Mouse (Mus musculus): Measurements from ENCODE around the gene Atp6v0e2. TPM values are rescaled to one million over a fixed set of nuclear protein-coding genes. Genes with fewer than 3 reads are reported as not detected.

Gene Atp6v0e2
- total and polyA plus RNA-seq, 3 experiments: not detected

GRCm38 (mm10) chr6:48497521-48497920 is 39.9 kb upstream of the Atp6v0e2 start:
- no peak for DNase-seq (ENCODE audit: low read depth, low spot score)
- no peak overlapping the region for H3K27ac ChIP-seq (ENCODE audit: control insufficient read depth, low read depth, low read length)
- H3K36me3 ChIP-seq (ENCODE audit: control insufficient read depth in 1 of 2, insufficient read depth in 2 of 2, low read length in 2 of 2): no peaks in the 10 kb centered on the region
- no peaks in the 10 kb centered on the region for H3K9me3 ChIP-seq (replicated peaks; ENCODE audit: insufficient read depth, low read length)
- H3K79me2 ChIP-seq (ENCODE audit: control insufficient read depth, insufficient read depth, low read length, poor library complexity): no peaks in the 10 kb centered on the region
- no peak overlapping the region for H3K4me3 ChIP-seq (ENCODE audit: control insufficient read depth in 1 of 2, insufficient read depth in 1 of 2, low read depth in 2 of 2, low read length in 2 of 2)
- TF ChIP-seq ETS1 (IDR thresholded peaks at IDR 0.05; ENCODE audit: low read depth, low read length) (no peak), NELFE (IDR thresholded peaks at IDR 0.05; ENCODE audit: low read depth, low read length) (no peak), TBP (IDR thresholded peaks at IDR 0.05; ENCODE audit: low read depth, low read length) (no peak), CHD2 (IDR thresholded peaks at IDR 0.05; ENCODE audit: low read length) (no peak), MAX (IDR thresholded peaks at IDR 0.05; ENCODE audit: low read length) (no peak), GATA1 (IDR thresholded peaks at IDR 0.05; ENCODE audit: low read depth, low read length) (no peak)
- no peaks in the 10 kb centered on the region for H3K4me1 ChIP-seq (ENCODE audit: control insufficient read depth in 1 of 2, insufficient read depth in 2 of 2, low read length in 2 of 2)
- H3K27me3 ChIP-seq (ENCODE audit: control insufficient read depth in 1 of 2, insufficient read depth in 2 of 2, low read length in 2 of 2): no peaks in the 10 kb centered on the region
- no peak overlapping the region for H3K9ac ChIP-seq (ENCODE audit: control insufficient read depth, low read depth, low read length, poor library complexity, severe bottlenecking)

- Histone ChIP-seq H3K27ac (ENCODE audit: control insufficient read depth, low read depth, low read length) (no peak overlapping the region), H3K4me1 (ENCODE audit: control insufficient read depth in 1 of 2, insufficient read depth in 2 of 2, low read length in 2 of 2) (no peaks in the 10 kb centered on the region), H3K9ac (ENCODE audit: control insufficient read depth, low read depth, low read length, poor library complexity, severe bottlenecking) (no peak overlapping the region), H3K79me2 (ENCODE audit: control insufficient read depth, insufficient read depth, low read length, poor library complexity) (no peaks in the 10 kb centered on the region), H3K27me3 (ENCODE audit: control insufficient read depth in 1 of 2, insufficient read depth in 2 of 2, low read length in 2 of 2) (no peaks in the 10 kb centered on the region), H3K4me3 (ENCODE audit: control insufficient read depth in 1 of 2, insufficient read depth in 1 of 2, low read depth in 2 of 2, low read length in 2 of 2) (no peak overlapping the region), H3K36me3 (ENCODE audit: control insufficient read depth in 1 of 2, insufficient read depth in 2 of 2, low read length in 2 of 2) (no peaks in the 10 kb centered on the region), H3K9me3 (replicated peaks; ENCODE audit: insufficient read depth, low read length) (no peaks in the 10 kb centered on the region)
- TF ChIP-seq CHD2 (IDR thresholded peaks at IDR 0.05; ENCODE audit: low read length): no peak
- no peak for DNase-seq (ENCODE audit: low read depth, low spot score)
These were observed 33.6 kb upstream of the Atp6v0e2 start for GRCm38 (mm10) chr6:48503847-48504240.

GRCm38 (mm10) chr6:48504241-48504854 is 33.1 kb upstream of the Atp6v0e2 start:
- Histone ChIP-seq H3K27ac (ENCODE audit: control insufficient read depth, low read depth, low read length) (no peak overlapping the region), H3K4me1 (ENCODE audit: control insufficient read depth in 1 of 2, insufficient read depth in 2 of 2, low read length in 2 of 2) (no peaks in the 10 kb centered on the region), H3K4me3 (ENCODE audit: control insufficient read depth in 1 of 2, insufficient read depth in 1 of 2, low read depth in 2 of 2, low read length in 2 of 2) (no peak overlapping the region), H3K9ac (ENCODE audit: control insufficient read depth, low read depth, low read length, poor library complexity, severe bottlenecking) (no peak overlapping the region), H3K36me3 (ENCODE audit: control insufficient read depth in 1 of 2, insufficient read depth in 2 of 2, low read length in 2 of 2) (no peaks in the 10 kb centered on the region), H3K27me3 (ENCODE audit: control insufficient read depth in 1 of 2, insufficient read depth in 2 of 2, low read length in 2 of 2) (no peaks in the 10 kb centered on the region), H3K9me3 (replicated peaks; ENCODE audit: insufficient read depth, low read length) (no peaks in the 10 kb centered on the region), H3K79me2 (ENCODE audit: control insufficient read depth, insufficient read depth, low read length, poor library complexity) (no peaks in the 10 kb centered on the region)
- DNase-seq (ENCODE audit: low read depth, low spot score): no peak
- TF ChIP-seq MAX (IDR thresholded peaks at IDR 0.05; ENCODE audit: low read length) (no peak), ZMIZ1 (IDR thresholded peaks at IDR 0.05; ENCODE audit: low read depth, low read length) (no peak)

GRCm38 (mm10) chr6:48508087-48508486 is 29.3 kb upstream of the Atp6v0e2 start:
- Histone ChIP-seq H3K27ac (ENCODE audit: control insufficient read depth, low read depth, low read length) (no peak overlapping the region), H3K4me3 (ENCODE audit: control insufficient read depth in 1 of 2, insufficient read depth in 1 of 2, low read depth in 2 of 2, low read length in 2 of 2) (no peak overlapping the region), H3K79me2 (ENCODE audit: control insufficient read depth, insufficient read depth, low read length, poor library complexity) (no peaks in the 10 kb centered on the region), H3K4me1 (ENCODE audit: control insufficient read depth in 1 of 2, insufficient read depth in 2 of 2, low read length in 2 of 2) (no peaks in the 10 kb centered on the region), H3K27me3 (ENCODE audit: control insufficient read depth in 1 of 2, insufficient read depth in 2 of 2, low read length in 2 of 2) (no peaks in the 10 kb centered on the region), H3K9ac (ENCODE audit: control insufficient read depth, low read depth, low read length, poor library complexity, severe bottlenecking) (no peak overlapping the region), H3K9me3 (replicated peaks; ENCODE audit: insufficient read depth, low read length) (no peaks in the 10 kb centered on the region), H3K36me3 (ENCODE audit: control insufficient read depth in 1 of 2, insufficient read depth in 2 of 2, low read length in 2 of 2) (no peaks in the 10 kb centered on the region)
- DNase-seq (ENCODE audit: low read depth, low spot score): no peak
- TF ChIP-seq RAD21 (IDR thresholded peaks at IDR 0.05; ENCODE audit: low read depth, low read length) (no peak), KAT2A (conservative IDR thresholded peaks at IDR 0.05; ENCODE audit: low read depth, low read length) (no peak), POLR2AphosphoS5 (IDR thresholded peaks at IDR 0.05; ENCODE audit: borderline replicate concordance, low read depth, low read length) (no peak), EP300 (IDR thresholded peaks at IDR 0.05; ENCODE audit: low read depth in 1 of 2, low read length in 2 of 2) (no peak), ZNF384 (IDR thresholded peaks at IDR 0.05; ENCODE audit: low read depth, low read length) (no peak), USF2 (IDR thresholded peaks at IDR 0.05; ENCODE audit: borderline replicate concordance in 1 of 2, insufficient read depth in 1 of 2, low read depth in 1 of 2, low read length in 2 of 2) (no peak), MXI1 (IDR thresholded peaks at IDR 0.05; ENCODE audit: low read depth, low read length) (no peak), MEF2A (IDR thresholded peaks at IDR 0.05; ENCODE audit: extremely low read depth, insufficient replicate concordance, low read depth, low read length, poor library complexity, severe bottlenecking) (no peak), CTCF (IDR thresholded peaks at IDR 0.05 in 2 of 3, conservative IDR thresholded peaks at IDR 0.05 in 1 of 3; ENCODE audit: control insufficient read depth in 1 of 3, insufficient read depth in 1 of 3, low read depth in 2 of 3, low read length in 3 of 3, poor library complexity in 1 of 3, severe bottlenecking in 1 of 3) (no peak)
